Mouse (Mus musculus) E14TG2a.4 (cell line): Measurements from ENCODE around the gene Zfp746.

Experiments
- CTCF ChIP-seq: conservative IDR thresholded peaks from 2 replicates; pipeline ENCODE4 v1.5.1; 2014; ENCODE audit warnings: low read length
- POU5F1 ChIP-seq: IDR thresholded peaks from 2 replicates; pipeline ENCODE4 v1.6.1; 2014; ENCODE audit warnings: low read length, borderline replicate concordance

DNA sequence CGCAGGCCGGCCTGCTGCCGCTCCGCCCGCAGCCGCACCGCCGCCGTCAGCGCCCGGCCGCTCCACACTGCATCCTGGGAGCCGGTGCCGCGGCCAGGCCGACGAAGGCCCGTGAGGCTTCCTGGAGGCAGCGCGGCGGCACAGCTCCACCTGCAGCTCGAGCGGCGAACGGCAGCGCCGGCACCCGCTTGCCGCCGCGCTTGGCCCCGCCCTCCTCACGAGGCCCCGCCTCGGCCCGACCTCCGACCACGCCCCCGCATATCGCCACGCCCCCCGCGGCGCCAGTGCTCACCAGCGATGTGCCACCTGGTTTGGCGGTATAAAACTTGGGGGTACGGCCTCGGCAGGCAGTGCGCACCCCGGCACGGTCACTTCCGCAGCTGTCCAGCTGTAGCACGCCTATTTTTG is at the start of gene Zfp746:
- TF ChIP-seq CTCF: no peak
- TF ChIP-seq POU5F1: no peak
